Mouse (Mus musculus) Patski (cell line): Measurements from ENCODE around the gene Cdkn1a. TPM values are rescaled to one million over a fixed set of nuclear protein-coding genes. Genes with fewer than 3 reads are reported as not detected.

Experiments used
- ATAC-seq: fragments of 100-300 bp; one replicate; pipeline ENCODE4 v1.8.0; 2021
- CTCF ChIA-PET: fragments of 350-600 bp; sonication (Branson Sonifier 250); formaldehyde crosslinking; loops from one replicate; lab custom pipeline; 2022; ENCODE audit warnings: inconsistent platforms; lab: Charles Lee
- POLR2A ChIA-PET: fragments of 350-600 bp; sonication (Branson Sonifier 250); formaldehyde crosslinking; loops from one replicate; lab custom pipeline; 2022; ENCODE audit warnings: antibody characterized with exemption, inconsistent platforms; lab: Charles Lee
- DNase-seq: peaks from one replicate; pipeline ENCODE4 v3.0.0-alpha.2; 2011; ENCODE audit warnings: low read depth, low spot score
- H3K27me3 ChIP-seq: fragments of 371-371 bp; one replicate; pipeline ENCODE4 v1.5.1; 2021
- CTCF ChIP-seq: fragments of 100-300 bp; IDR thresholded peaks from one replicate; pipeline ENCODE4 v1.5.1; 2021
- in situ Hi-C: fragments of 300-500 bp; cut with MboI; formaldehyde crosslinking; loops from 3 replicates; pipeline ENCODE4 v1.11.1; 2018; ENCODE audit warnings: low pct_unique_long_range_greater_than_20kb, mixed read lengths
- polyA plus RNA-seq: library from polyadenylated mRNA; unstranded; gene quantifications from one replicate; pipeline ENCODE4 v1.2.3, GENCODE M21; 2021

Gene Cdkn1a
- polyA plus RNA-seq, 1 experiment from 2014 or later = 29.0 TPM

GRCm38 (mm10) chr17:29056699-29057151 lies 34.1 kb upstream of the Cdkn1a start:
- DNase-seq = no peak
- POLR2A ChIA-PET = interaction anchor here (0.6 to 1.8 kb wide), 3 partner anchors 17 to 50 kb away, joined by 3 to 6 read pairs (median 4); no protein-coding TSS in a partner anchor
- in situ Hi-C loops = no loop called here
- ATAC-seq = no peak
- H3K27me3 ChIP-seq = no peaks in the 10 kb centered on the region
- CTCF ChIA-PET = interaction anchor here (2.5 to 3.0 kb wide), 2 partner anchors 38 to 114 kb away, joined by 7 to 17 read pairs; no protein-coding TSS in a partner anchor
- no peak for TF ChIP-seq CTCF

DNA sequence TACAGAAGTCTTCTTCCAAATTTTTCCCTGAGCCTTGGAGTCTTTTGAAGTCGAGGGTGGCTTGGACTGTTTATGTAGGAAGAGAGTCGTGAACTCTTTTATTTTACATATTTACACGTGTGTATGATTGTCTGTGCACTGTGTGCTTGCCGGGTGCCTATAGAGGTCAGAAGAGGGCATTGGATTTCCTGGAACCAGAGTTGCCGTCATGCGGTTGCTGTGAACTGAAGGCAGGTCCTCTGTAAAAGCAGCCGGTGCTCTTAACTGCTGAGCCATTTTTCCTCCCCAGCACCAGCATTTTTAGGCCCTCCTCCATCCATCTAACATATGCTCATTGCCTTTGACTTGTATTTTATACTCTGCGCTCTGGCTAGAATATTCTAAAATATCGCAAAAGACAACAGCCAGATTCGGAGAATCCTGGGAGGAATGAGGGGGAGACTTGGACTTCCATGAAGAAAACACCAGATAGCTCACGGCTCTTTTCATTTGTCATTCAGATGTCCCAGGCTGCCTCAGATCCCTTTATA lies 33.4 kb upstream of the Cdkn1a start:
- ChIA-PET CTCF (interaction anchor here (2.5 to 3.0 kb wide), 2 partner anchors 37 to 113 kb away, joined by 7 to 17 read pairs; no protein-coding TSS in a partner anchor), POLR2A (interaction anchor here (1.8 kb wide), 1 partner anchor 37 kb away, joined by 4 read pairs; no protein-coding TSS in a partner anchor)
- no peak for TF ChIP-seq CTCF
- no peaks in the 10 kb centered on the region for H3K27me3 ChIP-seq
- in situ Hi-C loops = no loop called here
- DNase-seq (no peak), ATAC-seq (no peak)

- ChIA-PET POLR2A (interaction anchor here (1.2 kb wide), 1 partner anchor 11 kb away, joined by 4 read pairs; no protein-coding TSS in a partner anchor), CTCF (interaction anchor here (3.0 kb wide), 1 partner anchor 37 kb away, joined by 17 read pairs; no protein-coding TSS in a partner anchor)
- peak; percentile 75 for ATAC-seq
- TF ChIP-seq CTCF = no peak
- in situ Hi-C loops = no loop called here
- no peaks in the 10 kb centered on the region for H3K27me3 ChIP-seq
- peak; percentile 58 for DNase-seq
Observed at GRCm38 (mm10) chr17:29057961-29058360, 32.8 kb upstream of the Cdkn1a start.

- POLR2A ChIA-PET = interaction anchor here (1.1 to 1.2 kb wide), 2 partner anchors 10 to 109 kb away, joined by 3 to 4 read pairs; no protein-coding TSS in a partner anchor
- in situ Hi-C loops = no loop called here
- CTCF ChIA-PET = interaction anchor here (0.7 to 1.1 kb wide), 2 partner anchors 22 to 24 kb away, joined by 3 read pairs; no protein-coding TSS in a partner anchor
- H3K27me3 ChIP-seq = no peaks in the 10 kb centered on the region
- TF ChIP-seq CTCF = no peak
- DNase-seq (no peak), ATAC-seq (no peak)
Observed at GRCm38 (mm10) chr17:29058487-29058886, 32.3 kb upstream of the Cdkn1a start.

- TF ChIP-seq CTCF = no peak
- CTCF ChIA-PET = interaction anchor here (1.1 to 1.3 kb wide), 2 partner anchors 21 to 187 kb away, joined by 3 read pairs; no protein-coding TSS in a partner anchor
- in situ Hi-C loops = no loop called here
- POLR2A ChIA-PET = interaction anchor here (0.7 kb wide), 1 partner anchor 35 kb away, joined by 3 read pairs; no protein-coding TSS in a partner anchor
- DNase-seq (no peak), ATAC-seq (no peak)
- no peaks in the 10 kb centered on the region for H3K27me3 ChIP-seq
Observed at GRCm38 (mm10) chr17:29059581-29059980, 31.2 kb upstream of the Cdkn1a start.

GRCm38 (mm10) chr17:29060946-29061345 lies 29.8 kb upstream of the Cdkn1a start:
- CTCF ChIA-PET = interaction anchor here (1.3 kb wide), 1 partner anchor 35 kb away, joined by 4 read pairs; no protein-coding TSS in a partner anchor
- DNase-seq = no peak
- H3K27me3 ChIP-seq = no peaks in the 10 kb centered on the region
- POLR2A ChIA-PET = no interaction called here
- no peak for ATAC-seq
- no peak for TF ChIP-seq CTCF
- in situ Hi-C loops = no loop called here

- POLR2A ChIA-PET = interaction anchor here (0.6 kb wide), 1 partner anchor 17 kb away, joined by 3 read pairs; no protein-coding TSS in a partner anchor
- H3K27me3 ChIP-seq = no peaks in the 10 kb centered on the region
- TF ChIP-seq CTCF = no peak
- in situ Hi-C loops = no loop called here
- CTCF ChIA-PET = interaction anchor here (1.3 kb wide), 1 partner anchor 34 kb away, joined by 4 read pairs; no protein-coding TSS in a partner anchor
- no peak for ATAC-seq
- no peak for DNase-seq
Observed at GRCm38 (mm10) chr17:29062119-29063035, 28.4 kb upstream of the Cdkn1a start.

DNA sequence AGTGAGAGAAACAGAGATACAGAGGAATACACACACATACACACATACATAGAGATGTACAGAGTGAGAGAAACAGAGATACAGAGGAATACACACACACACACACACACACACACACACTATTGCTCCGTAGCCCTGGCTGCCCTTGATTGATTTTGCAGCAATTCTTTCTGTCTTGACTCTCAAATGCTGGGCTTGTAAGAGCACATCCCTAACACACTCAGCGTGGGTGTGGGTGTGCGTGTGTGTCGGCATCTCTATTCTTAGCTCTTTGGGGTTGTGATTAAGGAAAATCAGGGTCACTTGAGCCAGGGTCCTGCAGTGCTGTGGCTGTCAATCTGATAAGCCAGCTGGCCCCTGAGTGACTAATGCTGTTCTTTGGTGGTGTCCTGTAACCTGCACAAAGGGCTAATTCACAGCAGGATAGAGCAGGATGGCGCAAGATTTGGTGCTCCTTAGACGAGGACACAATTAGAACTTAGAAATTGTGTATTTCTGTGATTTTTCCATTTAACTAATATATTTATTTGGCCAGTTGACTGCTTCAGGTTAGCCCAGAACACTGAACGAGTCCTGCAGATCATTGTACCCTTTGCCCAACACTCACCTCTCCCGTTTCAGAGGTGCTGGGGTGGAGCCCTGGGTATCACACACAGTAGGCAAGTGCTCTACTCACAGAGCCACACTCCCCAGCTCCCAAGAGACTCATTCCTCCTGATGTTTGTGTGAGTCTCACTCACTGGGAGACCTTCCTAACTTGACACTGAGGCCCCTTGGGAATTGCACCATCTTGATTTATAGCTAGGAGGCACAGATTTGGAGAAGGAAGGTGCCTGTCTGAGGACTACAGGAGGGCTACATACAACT lies 27.4 kb upstream of the Cdkn1a start:
- no peak for TF ChIP-seq CTCF
- ChIA-PET POLR2A (no interaction called here), CTCF (no interaction called here)
- H3K27me3 ChIP-seq = no peaks in the 10 kb centered on the region
- DNase-seq (no peak), ATAC-seq (no peak)
- in situ Hi-C loops = no loop called here

DNA sequence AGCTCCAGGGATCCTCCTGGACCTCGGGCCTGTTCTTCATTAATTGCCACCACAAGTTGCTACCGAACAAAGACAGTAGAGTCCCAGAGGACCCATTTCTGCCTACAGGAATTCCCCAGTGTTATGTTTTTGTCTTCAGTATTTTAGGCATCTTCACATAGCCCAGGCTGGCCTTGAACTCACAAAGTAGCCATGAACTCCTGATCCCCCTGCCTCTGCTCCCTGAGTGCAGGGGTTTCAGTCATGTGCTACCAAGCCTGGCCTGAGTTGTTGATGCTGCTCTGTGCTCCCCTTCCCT lies 26.8 kb upstream of the Cdkn1a start:
- no peaks in the 10 kb centered on the region for H3K27me3 ChIP-seq
- ATAC-seq (no peak), DNase-seq (no peak)
- POLR2A ChIA-PET = no interaction called here
- in situ Hi-C loops = no loop called here
- CTCF ChIA-PET = no interaction called here
- no peak for TF ChIP-seq CTCF
